Mouse (Mus musculus): ENCODE measurements at regions not wholly inside any gene's neighbourhood (a gene's known extent, or its start where the extent isn't known, plus 50 kb on each side); places are given as distances from the start of the nearest gene placed in this dataset.

DNA sequence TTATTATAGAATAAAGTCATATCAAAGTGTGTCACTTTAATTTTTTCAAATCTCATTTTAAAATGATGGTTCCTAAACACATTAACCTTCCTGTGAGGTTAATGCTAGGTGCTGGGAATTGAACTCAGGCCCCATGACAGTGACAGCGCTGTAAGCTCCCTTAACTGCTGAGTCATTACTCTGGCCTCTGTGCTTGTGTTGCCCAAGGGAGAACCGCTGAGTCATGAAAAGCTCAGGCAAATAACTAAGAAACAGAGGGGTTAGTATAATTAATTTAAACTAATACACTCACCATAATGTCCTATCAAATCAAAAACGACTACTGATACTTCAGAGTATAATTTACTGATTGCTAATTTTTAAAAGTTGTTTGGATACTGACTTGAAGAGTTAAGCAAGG lies 281.7 kb upstream of the Ndst3 start:
- H3K4me2 ChIP-seq (replicated peaks), result no peak overlapping the region
- H3K4me3 ChIP-seq, result no peak overlapping the region
- H3K9ac ChIP-seq, result no peak overlapping the region
- no peaks in the 10 kb centered on the region for H3K9me3 ChIP-seq
- H3K36me3 ChIP-seq, result no peaks in the 10 kb centered on the region
- H3K27ac ChIP-seq, result no peak overlapping the region
- no peaks in the 10 kb centered on the region for H3K4me1 ChIP-seq
- no peaks in the 10 kb centered on the region for H3K27me3 ChIP-seq (replicated peaks)
- no peak for ATAC-seq (ENCODE audit: low FRiP score, low read depth)
- 85% methylated on average over 3 of the region's 3 CpGs for WGBS

DNA sequence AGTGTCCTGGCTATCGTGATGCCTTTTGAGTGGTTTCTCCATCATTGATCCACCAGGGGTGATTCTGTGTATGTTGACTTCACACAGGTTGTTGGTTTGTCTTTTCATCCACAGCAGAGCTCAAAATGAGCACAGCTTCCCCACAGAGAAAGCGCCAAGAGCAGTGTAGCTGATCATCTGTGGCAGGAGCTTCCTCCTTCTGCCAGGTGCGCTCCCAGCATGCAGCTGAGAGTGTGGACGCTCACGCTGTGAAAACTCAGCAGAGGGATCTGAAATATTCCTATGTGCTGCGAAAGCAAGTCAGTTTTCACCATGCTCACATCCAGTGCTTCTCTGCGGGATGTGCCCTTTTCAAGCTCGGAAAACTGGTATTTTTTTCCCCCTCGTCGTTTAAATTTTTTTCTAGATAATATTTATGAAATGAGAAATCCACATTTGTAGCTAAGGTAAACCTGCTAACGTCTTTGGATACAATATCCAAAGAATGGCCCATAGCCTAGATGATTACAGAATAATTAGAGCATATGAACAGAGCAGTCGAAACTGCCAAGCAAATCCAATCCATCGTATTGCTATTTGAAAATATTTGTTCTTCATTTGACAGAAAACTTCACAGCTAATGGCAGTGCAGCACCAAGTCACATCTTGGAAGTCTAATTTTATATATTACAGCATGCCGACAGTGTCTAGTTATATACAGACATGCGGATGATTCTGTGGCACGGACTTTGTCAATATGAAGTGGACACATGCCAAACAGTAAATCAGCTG lies 283.3 kb upstream of the Ndst3 start:
- Histone ChIP-seq H3K4me2 (replicated peaks) (no peak overlapping the region), H3K27me3 (replicated peaks) (no peaks in the 10 kb centered on the region), H3K4me1 (no peaks in the 10 kb centered on the region), H3K9me3 (no peaks in the 10 kb centered on the region), H3K4me3 (no peak overlapping the region), H3K9ac (no peak overlapping the region), H3K36me3 (no peaks in the 10 kb centered on the region), H3K27ac (no peak overlapping the region)
- 80% methylated on average over 16 of the region's 16 CpGs for WGBS
- ATAC-seq (ENCODE audit: low FRiP score, low read depth), result no peak

DNA sequence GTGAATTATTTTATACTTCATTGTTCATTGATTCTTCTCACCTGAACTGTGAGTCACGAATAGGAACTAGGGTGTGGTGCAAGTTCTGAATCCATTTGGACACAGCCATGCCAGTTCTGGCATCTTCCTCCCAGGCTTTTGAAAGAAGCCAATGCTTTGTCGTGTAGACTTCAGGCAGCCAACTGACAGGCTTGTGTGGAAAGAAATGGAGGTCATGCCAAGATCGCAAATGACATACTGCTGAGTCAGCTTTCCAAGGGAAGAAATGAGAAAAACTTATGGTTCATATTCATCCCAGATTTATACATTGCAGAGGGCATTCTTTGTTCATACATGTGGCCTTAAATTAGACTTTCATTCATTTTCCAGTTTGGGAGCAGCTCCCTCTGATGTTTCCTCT lies 285.8 kb upstream of the Ndst3 start:
- WGBS, result 80% methylated on average over 3 of the region's 3 CpGs
- no peak overlapping the region for H3K4me3 ChIP-seq
- H3K27ac ChIP-seq, result no peak overlapping the region
- H3K27me3 ChIP-seq (replicated peaks), result no peaks in the 10 kb centered on the region
- H3K9me3 ChIP-seq, result no peaks in the 10 kb centered on the region
- ATAC-seq (ENCODE audit: low FRiP score, low read depth), result no peak
- no peak overlapping the region for H3K4me2 ChIP-seq (replicated peaks)
- H3K4me1 ChIP-seq, result no peaks in the 10 kb centered on the region
- H3K36me3 ChIP-seq, result no peaks in the 10 kb centered on the region
- no peak overlapping the region for H3K9ac ChIP-seq

DNA sequence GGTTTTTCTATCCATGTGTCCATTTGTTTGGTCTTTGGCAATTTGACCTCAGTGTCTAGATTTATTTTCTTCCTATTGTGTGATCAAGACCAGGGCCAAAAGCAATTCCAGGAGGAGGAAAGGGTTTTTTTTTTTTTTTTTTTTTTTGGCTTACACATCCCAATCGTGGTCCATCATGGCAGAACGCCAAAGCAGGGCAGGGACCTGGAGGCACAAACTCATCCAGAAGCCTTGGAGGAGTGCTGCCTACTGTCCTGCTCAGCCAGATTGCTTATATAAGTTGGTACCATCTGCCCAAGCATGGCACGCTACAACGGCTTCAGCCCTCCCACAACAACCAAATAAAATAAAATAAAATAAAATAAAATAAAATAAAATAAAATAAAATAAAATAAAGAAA lies 286.5 kb upstream of the Ndst3 start:
- Histone ChIP-seq H3K4me2 (replicated peaks) (no peak overlapping the region), H3K4me3 (no peak overlapping the region)

DNA sequence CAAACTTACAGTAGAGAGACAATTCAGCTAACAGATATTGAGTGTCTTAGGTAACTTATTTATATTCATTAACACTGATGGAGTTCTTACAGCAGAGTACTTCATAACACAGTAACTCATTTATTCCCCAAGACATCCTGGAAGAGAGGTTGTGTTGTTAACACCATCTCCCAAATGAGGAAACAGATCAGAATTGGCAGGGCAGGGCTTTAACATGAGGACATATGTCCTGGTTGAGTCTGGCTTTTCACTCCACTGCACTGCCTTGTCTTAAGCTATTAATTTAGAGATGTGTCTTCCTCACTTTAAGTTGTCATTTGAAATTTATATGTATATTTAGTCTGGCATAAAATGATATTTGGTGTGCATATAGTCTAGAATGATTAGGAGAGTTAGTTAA lies 292.4 kb upstream of the Ndst3 start:
- no peak overlapping the region for H3K4me3 ChIP-seq
- H3K4me2 ChIP-seq (replicated peaks), result no peak overlapping the region
- no peaks in the 10 kb centered on the region for H3K9me3 ChIP-seq
- H3K4me1 ChIP-seq, result peaks cover 3% of the 10 kb centered on the region; the same call in 1 of the 2 replicates
- H3K27ac ChIP-seq, result no peak overlapping the region
- no peaks in the 10 kb centered on the region for H3K36me3 ChIP-seq
- H3K27me3 ChIP-seq (replicated peaks), result no peaks in the 10 kb centered on the region
- ATAC-seq (ENCODE audit: low FRiP score, low read depth), result no peak
- no peak overlapping the region for H3K9ac ChIP-seq

More for the DNA sequence above, 286.5 kb upstream of the Ndst3 start:
- H3K9me3 ChIP-seq, result no peaks in the 10 kb centered on the region
- H3K4me1 ChIP-seq, result no peaks in the 10 kb centered on the region
- H3K9ac ChIP-seq, result no peak overlapping the region
- no peak for ATAC-seq (ENCODE audit: low FRiP score, low read depth)
- 94% methylated on average over 4 of the region's 4 CpGs for WGBS
- no peaks in the 10 kb centered on the region for H3K27me3 ChIP-seq (replicated peaks)
- no peaks in the 10 kb centered on the region for H3K36me3 ChIP-seq
- H3K27ac ChIP-seq, result no peak overlapping the region

DNA sequence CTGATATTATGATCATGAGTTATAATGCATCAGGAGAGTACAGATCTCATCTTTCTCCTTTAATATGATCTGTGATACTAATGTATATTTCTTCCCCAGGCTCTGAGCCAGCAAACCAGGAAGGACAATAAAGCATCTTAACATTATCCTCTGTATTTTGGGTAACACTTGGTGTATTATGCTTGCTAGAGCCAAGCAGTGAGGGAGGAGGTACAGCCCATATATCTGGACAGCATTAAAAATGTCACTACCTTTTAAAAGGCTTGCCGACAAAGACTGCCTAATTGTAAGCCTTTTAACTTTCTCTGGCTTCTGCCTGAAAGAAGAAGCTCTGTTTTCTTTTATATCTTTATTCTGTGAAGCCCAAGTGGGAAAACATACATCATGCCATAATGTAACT lies 292.9 kb upstream of the Ndst3 start:
- Histone ChIP-seq H3K9me3 (no peaks in the 10 kb centered on the region), H3K9ac (no peak overlapping the region), H3K4me3 (no peak overlapping the region), H3K4me2 (replicated peaks) (no peak overlapping the region), H3K27ac (no peak overlapping the region), H3K36me3 (no peaks in the 10 kb centered on the region), H3K27me3 (replicated peaks) (no peaks in the 10 kb centered on the region), H3K4me1 (peaks cover 3% of the 10 kb centered on the region; the same call in 1 of the 2 replicates)
- WGBS, result 2% methylated on average over 1 of the region's 1 CpGs
- 0 out of 2 replicates have a peak, but pooled peaks have one; percentile 37 for ATAC-seq (ENCODE audit: low FRiP score, low read depth)

DNA sequence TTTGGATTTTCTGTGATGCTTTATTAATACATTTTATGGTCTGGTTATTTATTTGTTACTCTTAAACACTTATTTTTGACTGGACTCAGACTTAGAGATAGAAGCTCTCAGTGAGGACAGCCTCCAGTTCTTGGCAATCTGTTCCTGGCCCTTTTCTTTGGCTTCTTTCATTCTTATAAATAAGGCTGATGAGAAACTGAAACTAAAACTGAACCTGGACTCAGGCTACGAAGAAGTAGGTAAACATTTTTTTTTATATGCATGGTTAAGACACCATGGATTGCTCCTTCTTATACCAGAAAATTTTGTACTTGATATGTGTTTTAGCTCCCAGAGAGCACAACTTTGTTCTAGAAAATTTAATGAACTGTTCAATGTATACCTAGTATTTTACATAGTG lies 293.4 kb upstream of the Ndst3 start:
- WGBS, result 61% methylated on average over 1 of the region's 1 CpGs
- no peaks in the 10 kb centered on the region for H3K9me3 ChIP-seq

DNA sequence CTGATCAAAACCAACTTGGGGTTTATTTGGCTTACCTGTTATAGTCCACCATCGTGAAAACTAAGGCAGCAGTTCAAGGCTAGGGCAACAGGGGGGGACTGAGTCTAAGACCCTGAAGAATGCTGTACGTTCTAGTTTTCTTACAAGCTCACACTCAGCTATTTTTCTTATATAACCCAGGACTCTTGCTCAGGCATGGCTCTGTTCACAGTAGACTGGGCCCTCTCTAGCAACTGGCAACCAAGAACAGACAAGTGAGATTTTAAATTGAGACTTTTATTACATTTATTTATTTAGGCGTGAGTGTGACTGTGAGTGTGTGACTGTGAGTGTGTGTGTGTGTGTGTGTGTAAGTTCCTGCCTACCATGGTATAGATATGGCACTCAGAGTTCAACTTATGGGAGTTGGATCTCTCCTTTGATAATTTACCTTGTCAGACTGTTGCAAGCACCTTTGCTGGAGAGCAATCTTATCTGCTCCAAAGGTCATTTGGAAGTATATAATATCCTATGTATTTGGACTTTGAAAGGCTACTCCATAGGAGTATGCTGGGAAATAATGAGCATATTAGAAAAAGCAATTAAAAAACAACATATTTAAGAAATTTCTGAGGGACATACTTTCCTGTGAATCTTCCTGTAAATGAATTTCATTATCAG lies 309.4 kb upstream of the Ndst3 start:
- ATAC-seq (ENCODE audit: low FRiP score, low read depth), result no peak
- Histone ChIP-seq H3K27me3 (replicated peaks) (no peaks in the 10 kb centered on the region), H3K9me3 (no peaks in the 10 kb centered on the region), H3K4me1 (no peaks in the 10 kb centered on the region), H3K4me2 (replicated peaks) (no peak overlapping the region), H3K4me3 (no peak overlapping the region), H3K36me3 (no peaks in the 10 kb centered on the region), H3K27ac (no peak overlapping the region), H3K9ac (no peak overlapping the region)
- 85% methylated on average over 3 of the region's 3 CpGs for WGBS

More for the DNA sequence above, 293.4 kb upstream of the Ndst3 start:
- H3K4me2 ChIP-seq (replicated peaks), result no peak overlapping the region
- H3K4me1 ChIP-seq, result peaks cover 3% of the 10 kb centered on the region; the same call in 1 of the 2 replicates
- no peaks in the 10 kb centered on the region for H3K27me3 ChIP-seq (replicated peaks)
- H3K36me3 ChIP-seq, result no peaks in the 10 kb centered on the region
- ATAC-seq (ENCODE audit: low FRiP score, low read depth), result no peak
- H3K27ac ChIP-seq, result no peak overlapping the region
- H3K9ac ChIP-seq, result no peak overlapping the region
- no peak overlapping the region for H3K4me3 ChIP-seq

DNA sequence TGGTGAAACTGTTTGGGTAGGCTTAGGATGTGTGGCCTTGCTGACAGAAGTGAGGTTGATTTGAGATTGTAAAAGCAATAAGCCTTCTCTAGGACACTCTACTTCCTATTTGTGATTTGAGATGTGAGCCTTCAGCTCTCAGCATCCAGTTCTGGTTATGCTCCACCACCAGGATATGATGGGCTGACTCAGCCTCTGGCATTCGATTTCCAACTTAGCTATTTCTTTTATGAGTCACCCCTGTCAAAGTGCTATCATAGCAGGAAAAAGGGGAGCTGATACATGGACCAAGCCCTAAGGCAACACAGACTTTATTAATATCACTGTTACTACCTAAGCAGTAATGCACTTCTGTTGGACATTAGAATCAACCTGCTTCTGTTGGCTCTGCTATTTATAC lies 310.2 kb upstream of the Ndst3 start:
- H3K4me1 ChIP-seq, result no peaks in the 10 kb centered on the region

DNA sequence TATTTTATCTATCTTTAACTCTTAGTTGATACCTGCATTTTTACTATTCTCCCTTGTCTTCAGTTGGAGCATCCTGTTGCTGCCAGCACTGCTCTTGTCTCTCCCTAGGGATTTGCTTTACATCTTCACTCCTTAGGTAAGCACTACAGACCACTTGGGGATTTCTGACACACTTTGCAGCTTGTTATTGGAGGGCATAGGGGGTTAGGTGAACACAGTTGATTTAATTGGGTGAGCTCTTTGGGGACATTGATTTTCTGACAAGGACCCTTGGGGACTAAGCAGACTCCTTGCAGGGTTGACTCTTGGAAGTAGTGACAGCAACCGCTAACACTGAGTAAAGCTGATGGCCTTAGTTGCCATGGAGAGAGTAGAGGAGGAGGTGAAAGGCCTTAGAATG lies 309.0 kb upstream of the Tram1l1 start:
- Histone ChIP-seq H3K4me2 (replicated peaks) (no peak overlapping the region), H3K27ac (no peak overlapping the region), H3K27me3 (replicated peaks) (no peaks in the 10 kb centered on the region), H3K4me1 (no peaks in the 10 kb centered on the region), H3K4me3 (no peak overlapping the region), H3K9ac (no peak overlapping the region), H3K9me3 (no peaks in the 10 kb centered on the region), H3K36me3 (no peaks in the 10 kb centered on the region)
- no peak for ATAC-seq (ENCODE audit: low FRiP score, low read depth)
- 83% methylated on average over 1 of the region's 1 CpGs for WGBS

More for the DNA sequence above, 310.2 kb upstream of the Ndst3 start:
- Histone ChIP-seq H3K27me3 (replicated peaks) (no peaks in the 10 kb centered on the region), H3K36me3 (no peaks in the 10 kb centered on the region), H3K4me2 (replicated peaks) (no peak overlapping the region), H3K27ac (no peak overlapping the region), H3K9ac (no peak overlapping the region), H3K4me3 (no peak overlapping the region), H3K9me3 (no peaks in the 10 kb centered on the region)
- WGBS, result 89% methylated on average over 1 of the region's 1 CpGs
- no peak for ATAC-seq (ENCODE audit: low FRiP score, low read depth)

DNA sequence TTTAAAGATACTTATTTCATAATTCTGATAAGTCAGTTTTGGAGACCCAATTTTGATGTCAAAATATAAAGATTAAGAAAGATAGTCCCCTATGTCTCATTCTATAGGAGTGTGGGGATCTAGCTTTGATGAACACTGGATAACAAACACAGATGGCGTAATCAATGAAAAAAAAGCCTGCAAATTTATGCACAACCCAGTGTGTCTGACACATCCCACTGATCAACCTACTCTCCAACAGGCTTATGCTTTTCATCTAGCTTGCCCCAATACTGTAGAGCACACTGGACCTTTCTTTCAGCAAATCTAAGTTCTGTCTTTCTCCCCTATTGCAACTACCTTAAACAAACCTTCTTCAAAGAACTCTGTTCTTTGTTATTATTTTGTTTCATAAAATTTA lies 302.0 kb upstream of the Tram1l1 start:
- no peaks in the 10 kb centered on the region for H3K27me3 ChIP-seq (replicated peaks)
- WGBS, result 95% methylated on average over 1 of the region's 1 CpGs
- H3K9me3 ChIP-seq, result no peaks in the 10 kb centered on the region
- no peaks in the 10 kb centered on the region for H3K36me3 ChIP-seq
- no peak for ATAC-seq (ENCODE audit: low FRiP score, low read depth)
- no peaks in the 10 kb centered on the region for H3K4me1 ChIP-seq
- no peak overlapping the region for H3K9ac ChIP-seq
- no peak overlapping the region for H3K4me3 ChIP-seq
- no peak overlapping the region for H3K4me2 ChIP-seq (replicated peaks)
- H3K27ac ChIP-seq, result no peak overlapping the region

DNA sequence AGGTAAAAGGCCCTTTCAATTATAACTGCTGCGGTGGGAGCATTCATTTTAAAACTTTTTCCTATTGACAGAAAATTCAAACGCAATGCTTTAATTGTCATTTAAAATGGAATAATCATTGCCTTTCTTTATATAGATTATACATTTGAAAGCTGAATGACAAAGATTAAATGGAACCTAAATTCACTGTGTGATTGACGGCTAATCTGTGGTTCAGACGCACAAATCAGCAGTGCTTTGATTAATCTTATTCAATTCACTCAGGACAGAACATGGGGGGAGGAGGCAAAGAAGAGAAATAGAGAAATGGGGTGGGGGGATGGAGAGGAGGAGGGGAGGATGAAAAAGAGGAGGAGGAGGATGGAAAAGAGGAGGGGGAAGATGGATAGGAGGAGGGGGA lies 294.5 kb upstream of the Tram1l1 start:
- H3K9ac ChIP-seq, result no peak overlapping the region
- 86% methylated on average over 4 of the region's 4 CpGs for WGBS
- ATAC-seq (ENCODE audit: low FRiP score, low read depth), result no peak
- H3K27ac ChIP-seq, result no peak overlapping the region
- no peaks in the 10 kb centered on the region for H3K36me3 ChIP-seq
- no peak overlapping the region for H3K4me2 ChIP-seq (replicated peaks)
- H3K9me3 ChIP-seq, result no peaks in the 10 kb centered on the region
- H3K4me3 ChIP-seq, result no peak overlapping the region
- H3K4me1 ChIP-seq, result no peaks in the 10 kb centered on the region
- H3K27me3 ChIP-seq (replicated peaks), result no peaks in the 10 kb centered on the region

DNA sequence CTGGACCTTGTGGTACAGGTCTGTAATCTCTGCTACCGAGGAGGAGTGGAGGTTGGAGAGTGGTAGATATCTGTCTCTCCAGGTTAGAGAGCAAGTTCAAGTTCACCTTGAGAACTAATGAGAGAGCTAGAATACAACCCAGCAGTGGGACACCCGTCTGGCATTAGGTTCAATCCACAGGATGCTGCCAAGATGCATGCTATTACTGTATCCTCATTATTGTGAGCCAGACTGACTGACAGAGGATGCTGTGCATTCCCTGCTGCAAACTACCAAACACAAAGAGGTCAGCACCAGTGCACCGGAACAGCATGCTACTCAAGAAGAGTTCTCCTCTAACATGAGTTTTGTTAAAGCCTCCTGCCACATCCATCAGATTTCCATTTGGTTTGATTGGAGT lies 253.6 kb upstream of the Tram1l1 start:
- no peaks in the 10 kb centered on the region for H3K36me3 ChIP-seq
- no peaks in the 10 kb centered on the region for H3K27me3 ChIP-seq (replicated peaks)
- 87% methylated on average over 3 of the region's 3 CpGs for WGBS
- no peaks in the 10 kb centered on the region for H3K4me1 ChIP-seq
- no peak overlapping the region for H3K4me2 ChIP-seq (replicated peaks)
- no peak for ATAC-seq (ENCODE audit: low FRiP score, low read depth)
- no peaks in the 10 kb centered on the region for H3K9me3 ChIP-seq
- no peak overlapping the region for H3K27ac ChIP-seq
- no peak overlapping the region for H3K9ac ChIP-seq
- H3K4me3 ChIP-seq, result no peak overlapping the region
